Mouse (Mus musculus) testis, adult 2 months (tissue): Measurements from ENCODE around the gene Dscam.

Experiments used
- CTCF ChIP-seq: fragments of 200-500 bp; IDR thresholded peaks from 2 replicates; pipeline ENCODE4 v1.5.1; 2012; ENCODE audit warnings: low read depth, mild to moderate bottlenecking, inconsistent platforms, low read length, moderate library complexity; ENCODE audit not compliant: control insufficient read depth, insufficient read depth, insufficient replicate concordance
- POLR2A ChIP-seq: fragments of 200-500 bp; IDR thresholded peaks from 2 replicates; pipeline ENCODE4 v1.6.1; 2012; ENCODE audit warnings: low read depth, mild to moderate bottlenecking, inconsistent platforms, low read length, moderate library complexity; ENCODE audit not compliant: control insufficient read depth

GRCm38 (mm10) chr16:97062207-97062606 is 108.3 kb downstream of the Dscam start:
- TF ChIP-seq CTCF (no peak), POLR2A (no peak)
